Mouse (Mus musculus) hindbrain, embryonic 15.5 days (tissue): ENCODE measurements around the gene Phactr1. TPM values are rescaled to one million over a fixed set of nuclear protein-coding genes. Genes with fewer than 3 reads are reported as not detected.

Experiments
- ATAC-seq: fragments of 200-750 bp; cut with Nextera tagmentation; 2 replicates; pipeline ENCODE4 v1.8.0; 2017; ENCODE audit warnings: low read depth, moderate number of reproducible peaks, moderate TSS enrichment; ENCODE audit not compliant: low FRiP score
- H3K27ac ChIP-seq: fragments of 300-500 bp; sonication (generic); replicated peaks from 2 replicates; pipeline ENCODE4 v1.5.1; 2015; ENCODE audit warnings: mild to moderate bottlenecking, inconsistent platforms
- H3K27me3 ChIP-seq: fragments of 300-500 bp; sonication (generic); 2 replicates; pipeline ENCODE4 v1.6.1; 2015; ENCODE audit warnings: control low read depth, inconsistent platforms
- H3K36me3 ChIP-seq: fragments of 300-500 bp; sonication (generic); 2 replicates; pipeline ENCODE4 v1.6.1; 2015; ENCODE audit warnings: control low read depth, inconsistent platforms
- H3K4me1 ChIP-seq: fragments of 300-500 bp; sonication (generic); replicated peaks from 2 replicates; pipeline ENCODE4 v1.6.1; 2015; ENCODE audit warnings: control low read depth, inconsistent platforms
- H3K4me2 ChIP-seq: fragments of 300-500 bp; sonication (generic); 2 replicates; pipeline ENCODE4 v1.6.1; 2015; ENCODE audit warnings: moderate library complexity, mild to moderate bottlenecking, inconsistent platforms
- H3K4me3 ChIP-seq: fragments of 300-500 bp; sonication (generic); 2 replicates; pipeline ENCODE4 v1.5.1; 2015; ENCODE audit warnings: mild to moderate bottlenecking, inconsistent platforms
- H3K9ac ChIP-seq: fragments of 300-500 bp; sonication (generic); 2 replicates; pipeline ENCODE4 v1.6.1; 2015; ENCODE audit warnings: inconsistent platforms
- H3K9me3 ChIP-seq: fragments of 300-500 bp; sonication (generic); 2 replicates; pipeline ENCODE4 v1.6.1; 2016; ENCODE audit warnings: control low read depth, inconsistent platforms
- WGBS: fragments of 180-500 bp; shearing (Covaris S2); methylation state at CpG from one replicate; pipeline ENCODE4 v1.1.7; 2015; 5-methylcytosine and 5-hydroxymethylcytosine counted together
- polyA plus RNA-seq: library from polyadenylated mRNA; unstranded; fragments of >200 nt; fragmentation: Nextera tagmentation; extraction: Ambion mirVana; gene quantifications from 2 replicates; pipeline ENCODE4 v1.2.1, GENCODE M21; 2015

Gene Phactr1
- polyA plus RNA-seq, 1 experiment from 2014 or later: 56.0 TPM

GRCm38 (mm10) chr13:43182465-43183201 lies 502.2 kb downstream of the Phactr1 start:
- Histone ChIP-seq H3K9ac (peak overlapping the region; percentile 12; the same call in 1 of the 2 replicates), H3K27ac (no peak overlapping the region), H3K4me2 (peak overlapping the region; percentile 58), H3K9me3 (no peaks in the 10 kb centered on the region), H3K4me1 (peaks cover 14% of the 10 kb centered on the region), H3K4me3 (peak overlapping the region; percentile 26), H3K27me3 (no peaks in the 10 kb centered on the region), H3K36me3 (no peaks in the 10 kb centered on the region)
- 15% methylated on average over 14 of the region's 14 CpGs for WGBS
- ATAC-seq: peak; percentile 80

DNA sequence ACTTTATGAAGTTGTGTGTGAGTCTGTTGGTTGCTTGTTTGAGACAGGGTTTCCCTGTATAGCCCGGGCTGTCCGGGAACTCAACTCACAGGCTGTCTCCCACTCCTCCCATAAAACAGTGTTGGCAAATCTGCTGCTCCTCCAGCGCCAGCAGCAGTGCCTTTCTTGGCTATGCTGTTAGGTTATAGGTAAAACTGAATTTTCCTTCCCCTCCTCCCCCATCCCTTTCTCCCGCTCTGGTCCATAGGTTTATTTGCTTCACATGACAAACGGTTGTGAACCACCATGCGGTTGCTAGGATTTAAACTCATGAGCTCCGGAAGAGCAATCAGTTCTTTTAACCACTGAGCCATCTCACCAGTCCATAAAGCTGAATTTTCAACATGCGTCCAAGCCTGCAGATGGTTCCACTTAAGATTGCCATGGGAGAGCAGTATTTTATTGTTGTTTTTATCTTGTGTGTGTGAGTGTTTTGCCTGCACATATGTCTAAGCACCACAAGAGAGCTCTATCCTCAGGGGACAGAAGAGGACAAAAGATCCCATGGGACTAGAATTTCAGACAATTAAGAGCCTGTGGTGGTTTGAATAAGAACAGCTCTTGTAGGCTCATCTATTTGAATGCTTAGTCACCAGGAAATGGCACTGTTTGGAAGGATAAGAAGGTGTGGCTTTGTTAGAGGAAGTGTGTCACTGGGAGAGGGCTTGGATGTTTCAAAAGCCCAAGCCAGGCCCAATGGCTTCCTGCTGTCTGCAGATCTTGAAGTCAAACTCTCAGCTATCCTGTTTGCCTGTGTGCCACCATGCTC lies 503.0 kb downstream of the Phactr1 start:
- Histone ChIP-seq H3K27me3 (no peaks in the 10 kb centered on the region), H3K4me1 (peaks cover 14% of the 10 kb centered on the region), H3K4me3 (peak overlapping the region; percentile 26), H3K27ac (no peak overlapping the region), H3K9me3 (no peaks in the 10 kb centered on the region), H3K36me3 (no peaks in the 10 kb centered on the region), H3K4me2 (peak overlapping the region; percentile 58), H3K9ac (no peak overlapping the region)
- 46% methylated on average over 8 of the region's 8 CpGs for WGBS
- ATAC-seq: peak; percentile 76

- H3K27me3 ChIP-seq: no peaks in the 10 kb centered on the region
- H3K4me1 ChIP-seq: peaks cover 12% of the 10 kb centered on the region
- H3K9ac ChIP-seq: no peak overlapping the region
- H3K4me3 ChIP-seq: no peak overlapping the region
- H3K36me3 ChIP-seq: no peaks in the 10 kb centered on the region
- ATAC-seq: no peak
- H3K27ac ChIP-seq: no peak overlapping the region
- H3K4me2 ChIP-seq: no peak overlapping the region
- WGBS: 93% methylated on average over 4 of the region's 4 CpGs
- no peaks in the 10 kb centered on the region for H3K9me3 ChIP-seq
These were observed 507.3 kb downstream of the Phactr1 start for GRCm38 (mm10) chr13:43187736-43188135.
